Mouse (Mus musculus) intestine, postnatal 0 days (tissue): ENCODE data around the gene Aspg. TPM values are rescaled to one million over a fixed set of nuclear protein-coding genes. Genes with fewer than 3 reads are reported as not detected.

ENCODE experiments used
- ATAC-seq: fragments of 200-750 bp; cut with Nextera tagmentation; 2 replicates; pipeline ENCODE4 v1.8.0; 2017; ENCODE audit warnings: mild to moderate bottlenecking, moderate TSS enrichment, moderate library complexity
- H3K27ac ChIP-seq: fragments of 300-500 bp; sonication (generic); 2 replicates; pipeline ENCODE4 v1.5.1; 2014; ENCODE audit warnings: mild to moderate bottlenecking, low read depth, low read length, moderate library complexity
- H3K27me3 ChIP-seq: fragments of 300-500 bp; sonication (generic); replicated peaks from 2 replicates; pipeline ENCODE4 v1.6.1; 2014; ENCODE audit warnings: low read length, mixed read lengths; ENCODE audit not compliant: control insufficient read depth, insufficient read depth
- H3K36me3 ChIP-seq: fragments of 300-500 bp; sonication (generic); 2 replicates; pipeline ENCODE4 v1.6.1; 2014; ENCODE audit warnings: mild to moderate bottlenecking, moderate library complexity; ENCODE audit not compliant: control insufficient read depth, insufficient read depth
- H3K4me1 ChIP-seq: fragments of 300-500 bp; sonication (generic); replicated peaks from 2 replicates; pipeline ENCODE4 v1.6.1; 2014; ENCODE audit warnings: antibody characterized with exemption, low read length, mixed read lengths; ENCODE audit not compliant: control insufficient read depth, insufficient read depth
- H3K4me2 ChIP-seq: fragments of 300-500 bp; sonication (generic); replicated peaks from 2 replicates; pipeline ENCODE4 v1.6.1; 2014; ENCODE audit warnings: low read depth, mild to moderate bottlenecking, moderate library complexity
- H3K4me3 ChIP-seq: fragments of 300-500 bp; sonication (generic); 2 replicates; pipeline ENCODE4 v1.5.1; 2014; ENCODE audit warnings: low read depth, low read length
- H3K9ac ChIP-seq: fragments of 300-500 bp; sonication (generic); 2 replicates; pipeline ENCODE4 v1.6.1; 2014; ENCODE audit warnings: mild to moderate bottlenecking, low read depth, low read length
- H3K9me3 ChIP-seq: fragments of 300-500 bp; sonication (generic); 2 replicates; pipeline ENCODE4 v1.6.1; 2016; ENCODE audit warnings: mixed run types; ENCODE audit not compliant: control insufficient read depth
- CTCF ChIP-seq: sonication (generic); IDR thresholded peaks from 2 replicates; pipeline ENCODE4 v1.5.1; 2016; ENCODE audit warnings: low read depth, mild to moderate bottlenecking, control low read depth, antibody characterized with exemption, moderate library complexity
- WGBS: fragments of 180-500 bp; shearing (Covaris S2); extraction: QIAGEN DNeasy Blood & Tissue Kit; methylation state at CpG from one replicate; pipeline ENCODE4 v1.1.7; 2014; 5-methylcytosine and 5-hydroxymethylcytosine counted together
- polyA plus RNA-seq: library from polyadenylated mRNA; unstranded; fragments of >200 nt; fragmentation: Nextera tagmentation; extraction: Ambion mirVana; gene quantifications from 2 replicates; pipeline ENCODE4 v1.2.1, GENCODE M21; 2015

The Aspg gene
- polyA plus RNA-seq, 1 experiment from 2014 or later = 14.3 TPM

GRCm38 (mm10) chr12:112111323-112111722 lies 4.8 kb downstream of the Aspg start:
- Histone ChIP-seq H3K9me3 (no peaks in the 10 kb centered on the region), H3K27me3 (no peaks in the 10 kb centered on the region), H3K27ac (no peak overlapping the region), H3K36me3 (0 out of 2 replicates have a peak, but pooled peaks cover 8% of the 10 kb centered on the region), H3K4me2 (no peak overlapping the region), H3K9ac (no peak overlapping the region), H3K4me3 (no peak overlapping the region), H3K4me1 (0 out of 2 replicates have a peak, but pooled peaks cover 3% of the 10 kb centered on the region)
- ATAC-seq = no peak
- WGBS = 62% methylated on average over 5 of the region's 5 CpGs
- no peak for TF ChIP-seq CTCF

DNA sequence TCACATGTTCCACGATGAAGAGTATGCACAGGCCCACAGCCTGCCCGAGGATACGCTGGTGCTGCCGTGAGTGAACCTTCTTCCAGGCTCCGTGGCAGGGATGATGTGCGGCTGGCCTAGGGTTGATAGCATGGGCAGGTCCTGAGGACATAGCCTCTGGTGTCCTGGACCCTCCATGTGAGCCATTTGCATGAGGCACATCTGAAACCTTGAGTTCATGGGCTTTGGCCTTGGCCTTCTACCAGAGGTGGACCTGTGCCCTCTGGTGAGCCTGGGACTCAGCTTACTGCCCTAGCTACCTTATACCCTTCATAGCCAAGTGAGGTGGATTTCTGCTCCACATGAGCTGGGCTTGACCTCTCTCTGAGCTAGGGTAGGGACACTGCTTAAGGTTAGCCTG lies 5.8 kb downstream of the Aspg start:
- Histone ChIP-seq H3K27me3 (no peaks in the 10 kb centered on the region), H3K36me3 (peaks cover 8% of the 10 kb centered on the region; the same call in 1 of the 2 replicates), H3K9me3 (no peaks in the 10 kb centered on the region), H3K4me2 (no peak overlapping the region), H3K4me3 (no peak overlapping the region), H3K9ac (no peak overlapping the region), H3K4me1 (0 out of 2 replicates have a peak, but pooled peaks cover 3% of the 10 kb centered on the region), H3K27ac (no peak overlapping the region)
- no peak for ATAC-seq
- 94% methylated on average over 6 of the region's 6 CpGs for WGBS
- no peak for TF ChIP-seq CTCF

DNA sequence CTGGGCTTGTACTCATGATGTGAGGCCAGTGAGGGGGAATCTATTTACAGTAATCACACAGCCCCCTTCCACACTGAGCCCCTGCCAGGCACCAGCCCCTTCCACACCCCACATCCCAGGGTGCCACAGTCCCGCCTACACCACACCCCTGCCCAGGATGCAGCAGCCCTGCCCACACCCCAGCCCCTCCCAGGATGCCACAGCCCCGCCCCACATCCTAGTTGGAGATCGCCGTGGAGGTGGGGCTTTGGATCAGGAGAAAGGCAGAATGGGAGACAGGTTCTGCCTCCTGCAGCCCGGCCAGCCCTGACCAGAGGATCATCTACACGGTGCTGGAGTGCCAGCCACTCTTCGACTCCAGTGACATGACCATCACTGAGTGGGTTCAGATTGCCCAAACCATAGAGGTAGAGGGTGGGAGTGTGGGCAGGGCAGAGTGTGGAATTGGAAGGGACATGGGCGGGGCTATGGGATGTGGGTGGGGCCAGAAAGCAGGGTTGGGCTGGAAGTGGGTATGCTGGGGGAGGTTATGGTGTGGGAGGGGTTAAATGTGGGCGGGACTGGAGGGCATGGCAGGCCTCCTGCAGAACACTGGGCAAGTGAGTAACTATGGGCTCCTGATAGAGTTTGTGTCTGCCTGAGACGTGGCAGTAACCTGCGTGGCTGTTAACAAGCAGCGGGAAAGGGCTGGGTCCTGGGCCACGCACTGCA lies 6.4 kb downstream of the Aspg start:
- Histone ChIP-seq H3K4me3 (no peak overlapping the region), H3K4me1 (0 out of 2 replicates have a peak, but pooled peaks cover 7% of the 10 kb centered on the region), H3K27me3 (no peaks in the 10 kb centered on the region), H3K36me3 (peaks cover 8% of the 10 kb centered on the region; the same call in 1 of the 2 replicates), H3K9me3 (no peaks in the 10 kb centered on the region), H3K27ac (no peak overlapping the region), H3K4me2 (0 out of 2 replicates have a peak overlapping the region, but pooled peaks have one; percentile 1), H3K9ac (no peak overlapping the region)
- WGBS = 17% methylated on average over 13 of the region's 13 CpGs
- TF ChIP-seq CTCF = no peak
- ATAC-seq = peak; percentile 47

DNA sequence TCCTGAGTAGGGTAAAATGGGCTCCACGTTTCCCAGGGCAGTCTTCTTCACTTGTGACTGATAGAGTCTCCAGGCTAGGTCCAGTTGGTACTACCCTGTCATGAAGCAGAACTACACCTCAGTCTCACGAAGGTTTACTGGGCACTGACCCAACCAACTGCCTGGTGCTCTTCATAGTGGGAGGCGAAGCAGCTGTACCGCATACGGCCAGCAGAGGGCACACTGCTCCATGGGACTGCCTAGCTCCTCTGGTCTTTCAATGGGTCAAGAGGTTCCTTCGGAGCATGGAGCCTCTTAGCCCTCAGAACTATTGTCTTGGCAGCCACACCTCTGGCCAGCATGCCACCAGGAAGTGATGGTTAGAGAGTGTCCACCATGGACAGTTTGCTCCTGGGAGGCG lies 7.2 kb downstream of the Aspg start:
- ATAC-seq = 0 out of 2 replicates have a peak, but pooled peaks have one; percentile 7

DNA sequence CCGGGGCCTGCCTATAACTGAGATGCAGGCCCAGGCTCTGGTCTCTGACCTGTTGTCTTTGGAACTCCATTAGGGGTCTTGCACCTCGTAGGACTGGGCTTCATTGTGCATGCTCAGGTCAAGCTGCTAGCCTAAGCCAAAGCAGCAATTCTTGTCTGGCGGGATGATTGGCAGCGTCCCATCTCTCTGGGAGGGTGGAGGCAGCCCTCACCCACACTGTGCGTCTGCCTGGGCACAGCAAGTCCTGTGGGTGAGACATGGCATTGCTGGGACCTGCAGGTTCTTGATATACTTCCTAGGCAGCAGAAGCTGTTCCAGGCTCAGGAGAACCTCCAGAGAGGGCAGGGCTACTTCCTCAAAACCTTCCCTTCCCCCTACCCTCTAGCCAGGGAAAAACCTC lies 10.5 kb downstream of the Aspg start:
- WGBS = 73% methylated on average over 5 of the region's 5 CpGs
- Histone ChIP-seq H3K27ac (no peak overlapping the region), H3K9me3 (no peaks in the 10 kb centered on the region), H3K4me2 (no peak overlapping the region), H3K27me3 (no peaks in the 10 kb centered on the region), H3K36me3 (peaks cover 24% of the 10 kb centered on the region; the same call in 1 of the 2 replicates), H3K4me3 (no peak overlapping the region), H3K4me1 (0 out of 2 replicates have a peak, but pooled peaks cover 7% of the 10 kb centered on the region), H3K9ac (no peak overlapping the region)
- no peak for ATAC-seq
- no peak for TF ChIP-seq CTCF

More for the DNA sequence above, 7.2 kb downstream of the Aspg start:
- 15% methylated on average over 7 of the region's 7 CpGs for WGBS
- H3K27me3 ChIP-seq = no peaks in the 10 kb centered on the region
- peaks cover 8% of the 10 kb centered on the region; the same call in 1 of the 2 replicates for H3K36me3 ChIP-seq
- H3K9ac ChIP-seq = no peak overlapping the region
- H3K27ac ChIP-seq = no peak overlapping the region
- no peaks in the 10 kb centered on the region for H3K9me3 ChIP-seq
- no peak overlapping the region for H3K4me3 ChIP-seq
- TF ChIP-seq CTCF = peak; percentile 99
- H3K4me1 ChIP-seq = 0 out of 2 replicates have a peak, but pooled peaks cover 7% of the 10 kb centered on the region
- H3K4me2 ChIP-seq = no peak overlapping the region

DNA sequence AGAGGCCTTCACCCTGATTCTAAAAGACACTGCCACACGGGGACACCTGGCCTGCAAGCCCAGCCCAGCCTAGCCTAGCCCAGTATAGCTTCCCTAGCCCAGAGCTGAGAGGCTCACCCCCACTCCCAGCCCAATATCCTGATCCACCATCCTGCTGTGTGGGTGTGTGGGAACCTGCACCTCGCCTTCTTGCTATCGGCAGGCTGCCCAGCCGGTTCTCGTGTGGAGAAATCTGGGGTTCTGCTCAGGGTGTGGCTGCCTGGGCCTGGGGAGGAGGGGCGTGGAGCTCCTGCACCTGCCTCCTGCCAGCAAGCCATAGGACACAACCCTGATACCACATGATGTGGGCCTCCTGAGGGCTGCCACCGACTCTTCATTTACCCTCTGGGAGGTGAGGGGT lies 11.2 kb downstream of the Aspg start:
- ATAC-seq = peak; percentile 71
- no peak overlapping the region for H3K4me3 ChIP-seq

More for the DNA sequence above, 11.2 kb downstream of the Aspg start:
- H3K36me3 ChIP-seq = peaks cover 24% of the 10 kb centered on the region; the same call in 1 of the 2 replicates
- H3K4me1 ChIP-seq = 0 out of 2 replicates have a peak, but pooled peaks cover 7% of the 10 kb centered on the region
- H3K9ac ChIP-seq = no peak overlapping the region
- H3K27ac ChIP-seq = no peak overlapping the region
- no peak overlapping the region for H3K4me2 ChIP-seq
- TF ChIP-seq CTCF = no peak
- H3K27me3 ChIP-seq = no peaks in the 10 kb centered on the region
- 34% methylated on average over 7 of the region's 7 CpGs for WGBS
- H3K9me3 ChIP-seq = no peaks in the 10 kb centered on the region
